Mouse (Mus musculus): ENCODE results near the gene Ganc.

GRCm38 (mm10) chr2:120481921-120482320, 78.2 kb downstream of the Ganc start:
- TF ChIP-seq CTCF (IDR thresholded peaks at IDR 0.05; ENCODE audit: insufficient read depth, low read depth, low read length): no peak
- no peak for TF ChIP-seq POLR2A (IDR thresholded peaks at IDR 0.05; ENCODE audit: insufficient read depth, low read depth, low read length)

Measured in olfactory bulb, adult 2 months (tissue).